Mouse (Mus musculus): ENCODE results near the gene Rad51c.

Gene Rad51c

GRCm38 (mm10) chr11:87367061-87367460 is 37.7 kb downstream of the Rad51c start:
- DNase-seq (ENCODE audit: low spot score), result no peak

GRCm38 (mm10) chr11:87365120-87365519 is 39.6 kb downstream of the Rad51c start:
- no peak for DNase-seq (ENCODE audit: low spot score)

DNA sequence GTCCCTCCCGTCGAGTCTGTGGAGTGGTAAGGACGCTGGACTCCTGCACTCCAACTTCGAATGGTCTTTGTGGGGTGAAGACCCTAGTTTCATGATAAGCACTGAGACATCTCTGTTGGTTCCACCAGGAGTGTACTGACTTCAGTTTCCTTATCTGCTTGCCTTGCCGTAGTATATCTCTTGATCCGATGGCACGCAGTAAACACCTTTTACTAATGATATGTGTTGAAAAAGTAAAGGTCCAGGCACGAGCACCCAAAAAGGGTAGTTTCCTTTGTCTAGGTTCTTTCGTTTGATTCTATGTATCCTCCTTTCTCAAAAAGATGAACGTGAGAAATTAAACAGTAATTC is 45.5 kb downstream of the Rad51c start:
- DNase-seq (ENCODE audit: low spot score), result no peak

- peak; percentile 94 for DNase-seq (ENCODE audit: low spot score)
Measured at GRCm38 (mm10) chr11:87358331-87359261, 46.2 kb downstream of the Rad51c start, which contains the start of gene Ppm1e. Gene Ppm1e, minus strand, starts transcription at chr11:87359023.

DNA sequence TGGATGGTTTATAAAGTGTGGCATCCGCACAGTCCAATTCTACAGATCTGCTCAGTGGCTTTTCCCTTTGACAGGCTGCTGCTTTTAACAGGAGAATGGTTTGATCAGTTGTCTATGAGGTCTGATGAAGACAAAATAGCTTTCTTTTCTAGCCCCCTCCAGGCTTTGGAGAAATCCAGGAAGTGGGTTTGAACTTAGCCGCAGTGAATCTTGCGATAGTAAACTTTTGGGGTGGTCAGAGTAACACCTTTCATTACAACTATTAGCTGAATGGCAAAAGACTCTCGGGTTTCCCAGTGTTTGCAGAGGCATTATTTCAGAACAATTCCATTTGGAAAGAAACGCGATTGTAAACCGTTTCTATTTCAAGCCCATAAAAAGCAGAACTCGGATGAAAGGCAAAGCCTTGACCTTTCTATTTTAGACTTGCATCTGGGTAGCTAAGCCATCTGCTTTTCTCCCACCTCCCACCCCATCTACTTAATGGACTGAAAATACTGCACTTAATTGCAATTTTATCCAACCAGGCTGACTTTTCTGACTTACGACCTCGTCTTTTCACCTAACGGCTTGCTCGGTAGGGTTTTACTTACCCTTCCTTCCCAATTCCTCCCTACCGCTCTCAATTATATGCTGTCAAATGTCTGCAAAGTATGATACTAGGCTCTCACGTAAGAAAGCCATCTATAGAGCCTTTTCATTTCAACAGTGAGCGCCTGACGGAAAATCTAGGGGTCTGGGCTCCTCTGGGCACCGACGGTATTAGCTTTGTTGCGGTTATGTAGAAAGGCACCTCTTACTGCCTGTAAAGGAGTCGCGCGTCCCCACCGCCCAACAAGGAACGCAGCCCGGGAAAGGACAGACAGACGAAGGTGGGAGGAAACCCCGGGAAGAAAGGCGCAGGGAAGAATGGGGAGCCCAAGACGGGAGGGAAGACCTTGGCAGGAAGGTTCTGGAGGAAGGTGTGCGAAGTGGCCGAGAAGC is 47.1 kb downstream of the Rad51c start:
- DNase-seq (ENCODE audit: low spot score), result peak; percentile 41

DNA sequence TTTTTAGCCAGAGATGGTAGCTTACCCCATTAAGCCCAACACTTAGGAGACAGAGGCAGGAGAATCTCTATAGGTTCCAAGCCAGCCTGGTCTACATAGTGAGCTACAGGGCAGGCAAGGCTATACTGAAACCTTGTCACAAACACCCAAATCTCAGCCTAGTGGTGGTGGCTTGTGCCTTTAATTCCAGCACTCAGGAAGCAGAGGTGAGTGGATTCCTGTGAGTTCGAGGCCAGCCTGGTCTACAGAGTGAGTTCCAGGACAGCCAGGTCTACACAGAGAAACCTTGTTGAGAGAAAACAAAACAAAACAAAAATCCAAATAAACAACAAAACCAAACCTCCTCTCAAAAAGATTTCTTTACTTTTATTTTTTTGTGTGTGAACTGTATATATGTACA is 49.9 kb downstream of the Rad51c start:
- DNase-seq (ENCODE audit: low spot score), result no peak

DNA sequence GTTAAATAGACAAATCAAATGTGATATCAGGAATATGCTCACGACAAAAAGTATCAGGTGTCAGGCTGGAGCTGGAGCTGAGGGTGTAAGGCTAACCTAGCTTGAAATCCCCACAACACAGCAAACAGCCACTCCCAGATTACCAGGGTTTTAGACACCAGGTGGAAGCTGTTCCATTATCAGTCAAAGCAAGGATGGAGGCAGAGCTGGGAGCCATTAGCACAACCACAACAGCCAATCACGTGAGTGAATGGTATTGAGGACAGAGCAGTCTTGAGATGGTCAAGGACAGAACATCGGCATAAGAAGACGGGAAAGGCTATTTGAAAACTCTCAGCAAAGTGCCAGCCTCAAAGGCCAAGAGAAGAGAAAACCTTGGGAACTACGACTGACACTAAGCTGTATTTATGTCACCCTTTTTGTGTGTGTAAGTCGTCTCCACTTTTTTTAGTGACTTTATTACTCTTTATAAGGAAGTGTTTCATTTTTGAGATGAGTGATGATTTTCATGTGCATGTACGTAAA is 51.0 kb downstream of the Rad51c start:
- no peak for DNase-seq (ENCODE audit: low spot score)
